Mouse (Mus musculus): Measurements from ENCODE around the gene Dgkg.
A peak's percentile ranks its signal among the peaks of the same experiment; 100 is the strongest.

Dgkg gene

DNA sequence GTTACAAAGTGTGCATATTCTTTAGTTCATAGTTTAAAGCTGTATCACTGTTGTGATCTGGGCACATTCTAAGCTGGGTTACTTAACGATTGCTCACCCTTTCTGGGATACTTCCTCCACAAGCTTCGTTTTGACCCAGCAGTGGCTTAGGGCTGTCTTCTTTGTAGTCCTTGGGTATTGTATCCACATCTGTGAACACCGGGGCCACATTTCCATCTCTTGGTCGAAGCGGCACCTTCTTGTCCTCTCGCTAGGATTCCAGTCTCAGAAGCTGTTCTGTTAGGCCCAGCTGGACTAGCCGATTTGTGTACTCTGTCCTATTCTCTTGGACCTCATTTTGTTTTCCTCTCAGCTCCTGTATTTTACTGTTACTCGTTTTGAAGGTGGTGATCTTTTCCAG is 13.6 kb downstream of the Dgkg start:
- no peak for DNase-seq

DNA sequence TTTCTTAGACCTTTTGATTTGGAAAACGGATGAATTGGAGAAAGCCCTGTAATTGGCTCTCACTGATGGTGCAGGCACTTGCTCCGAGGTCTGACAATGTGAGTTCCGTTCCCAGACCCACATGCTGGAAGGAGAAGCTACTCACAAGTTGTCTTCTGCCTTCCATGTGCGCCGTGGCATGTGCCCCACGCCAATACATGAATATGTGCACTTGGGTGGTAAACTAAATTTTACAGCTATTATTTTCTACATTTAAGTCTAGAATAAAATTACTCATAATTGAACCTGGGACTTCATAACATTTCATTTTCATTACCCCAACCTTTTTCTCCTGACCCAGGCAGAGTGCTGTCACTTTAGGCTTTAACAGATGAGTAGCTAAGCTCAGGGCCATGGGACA is 14.1 kb downstream of the Dgkg start:
- no peak for DNase-seq

DNA sequence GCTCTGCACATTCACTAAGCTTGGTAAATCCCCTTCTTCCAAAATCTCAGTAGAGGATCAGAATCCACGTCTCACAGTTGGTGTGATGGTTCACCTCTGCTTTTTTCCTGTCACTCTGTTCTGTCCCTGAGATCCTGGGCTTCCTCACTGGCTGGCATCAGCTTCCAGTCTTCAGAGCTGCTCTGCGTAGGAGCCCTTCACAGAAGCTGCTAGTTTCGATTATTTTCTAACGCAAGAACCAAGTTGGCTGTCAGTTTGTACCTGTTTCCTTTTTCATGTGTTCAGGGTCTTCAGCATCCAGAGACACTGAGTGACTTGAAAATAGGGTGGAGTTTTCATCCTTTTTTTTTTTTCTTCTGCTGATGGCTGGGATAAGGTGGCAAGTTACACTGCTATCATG is 15.0 kb downstream of the Dgkg start:
- DNase-seq = no peak

DNA sequence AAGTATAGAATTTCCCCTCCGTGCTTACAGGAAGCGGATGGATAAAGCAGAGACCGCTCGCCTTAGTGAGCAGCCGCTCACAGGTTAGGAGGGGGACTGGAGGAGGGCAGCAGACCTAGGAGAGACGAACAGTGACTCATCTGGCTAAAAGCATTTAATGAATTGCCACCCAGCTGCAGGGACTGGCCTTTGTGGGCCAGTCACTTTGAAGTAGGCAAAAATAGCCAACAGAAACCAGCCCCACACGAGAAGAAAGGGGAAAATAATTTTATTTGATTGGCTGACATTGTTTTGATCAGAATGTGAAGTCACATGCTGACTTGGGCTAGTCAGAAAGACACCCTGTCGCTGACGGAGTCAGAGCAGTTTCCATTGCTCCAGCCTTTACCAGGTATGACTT is 15.4 kb downstream of the Dgkg start:
- no peak for DNase-seq

DNA sequence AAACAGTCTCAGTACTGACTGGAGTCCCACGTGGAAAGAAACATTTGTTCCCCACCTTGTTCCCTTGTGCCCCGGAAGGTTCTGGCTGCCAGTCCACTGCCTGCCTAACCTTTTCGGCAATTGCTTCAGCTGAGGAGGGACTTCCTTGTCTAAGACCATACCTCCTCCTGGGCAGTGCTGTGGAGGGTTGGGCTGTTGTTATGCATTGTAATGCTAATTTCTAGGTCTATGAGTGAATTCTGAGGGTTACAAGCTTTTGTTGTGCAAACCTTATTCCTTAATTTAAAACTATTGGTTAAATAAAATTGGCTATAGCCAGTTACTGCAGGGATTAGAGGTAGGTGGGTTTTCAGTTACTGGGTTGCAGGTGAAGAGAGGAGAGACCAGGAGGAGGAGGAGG is 19.7 kb downstream of the Dgkg start:
- no peak for DNase-seq

DNA sequence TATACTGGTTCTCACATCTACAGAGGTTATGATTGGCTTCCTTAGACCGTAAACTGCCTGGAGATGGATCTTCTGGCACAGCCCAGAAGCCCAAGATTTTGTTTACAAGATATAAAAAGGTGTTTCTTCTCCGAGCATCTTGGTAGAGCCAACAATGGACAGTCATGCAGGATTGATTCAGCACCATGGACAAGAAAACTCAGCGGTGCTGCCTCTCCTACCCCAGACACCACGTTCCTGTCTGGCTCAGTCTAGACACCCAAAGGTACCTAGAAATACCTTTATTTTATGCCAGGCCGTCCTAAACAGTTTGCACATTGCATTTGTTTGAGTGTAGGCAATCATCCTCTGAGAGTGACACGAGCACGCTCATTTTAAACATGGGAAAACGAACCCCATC is 21.3 kb downstream of the Dgkg start:
- no peak for DNase-seq

DNA sequence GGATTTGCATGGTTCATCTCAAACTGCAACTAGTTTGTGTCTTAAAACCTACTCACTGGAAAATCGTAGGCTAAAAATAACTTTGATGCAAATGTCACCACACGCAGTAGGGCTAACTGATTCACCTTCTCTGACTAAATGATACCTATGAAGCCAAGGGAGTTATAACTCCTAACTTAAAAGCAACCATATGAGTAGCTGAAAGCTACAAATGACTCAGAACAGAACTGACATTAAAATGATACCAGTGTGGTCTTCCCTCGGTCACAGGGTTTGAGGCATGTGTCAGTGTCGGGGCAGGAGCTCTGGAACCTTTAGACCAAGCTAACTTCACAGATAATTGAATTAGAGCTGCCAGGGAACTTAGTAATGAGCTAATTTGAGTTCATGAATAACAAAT is 24.0 kb downstream of the Dgkg start:
- DNase-seq = no peak

DNA sequence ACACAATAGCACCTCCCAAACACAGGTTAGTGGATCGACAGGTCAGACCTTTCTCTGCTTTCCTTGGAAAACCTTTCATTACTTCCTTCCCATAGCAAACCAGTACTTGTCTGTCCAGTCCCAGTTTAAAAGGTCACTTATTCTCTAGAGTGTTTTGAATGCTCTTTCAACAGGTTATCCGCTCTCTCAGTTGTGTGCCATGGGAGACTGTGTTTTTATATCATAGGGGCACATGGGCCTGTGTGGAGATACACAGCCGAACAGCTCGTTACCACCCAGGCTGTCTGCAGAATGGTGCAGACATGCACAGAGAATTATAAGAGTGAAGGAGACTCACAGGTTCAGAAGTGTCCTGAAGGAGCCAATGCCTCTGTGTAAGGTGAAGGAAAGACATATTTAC is 26.7 kb downstream of the Dgkg start:
- DNase-seq = no peak

DNA sequence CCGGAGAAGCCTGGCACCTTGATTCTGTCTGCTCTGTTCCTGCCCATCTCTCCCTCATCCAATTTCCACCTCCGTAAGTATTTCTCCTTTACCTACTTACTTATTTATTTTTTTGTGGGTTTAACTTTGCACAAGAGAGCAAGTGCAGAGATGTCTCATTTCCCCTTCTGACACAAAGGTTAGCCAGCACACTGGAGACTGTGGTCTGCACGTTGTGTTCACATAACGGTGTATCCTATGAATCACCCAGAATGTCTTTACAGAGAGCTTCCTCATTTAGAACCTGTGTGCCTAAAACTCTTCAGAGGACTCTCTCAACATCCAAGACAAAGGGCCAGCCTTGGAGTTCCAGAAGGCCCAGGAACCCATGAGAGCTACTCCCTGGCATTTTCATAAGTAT is 27.1 kb downstream of the Dgkg start:
- no peak for DNase-seq

DNA sequence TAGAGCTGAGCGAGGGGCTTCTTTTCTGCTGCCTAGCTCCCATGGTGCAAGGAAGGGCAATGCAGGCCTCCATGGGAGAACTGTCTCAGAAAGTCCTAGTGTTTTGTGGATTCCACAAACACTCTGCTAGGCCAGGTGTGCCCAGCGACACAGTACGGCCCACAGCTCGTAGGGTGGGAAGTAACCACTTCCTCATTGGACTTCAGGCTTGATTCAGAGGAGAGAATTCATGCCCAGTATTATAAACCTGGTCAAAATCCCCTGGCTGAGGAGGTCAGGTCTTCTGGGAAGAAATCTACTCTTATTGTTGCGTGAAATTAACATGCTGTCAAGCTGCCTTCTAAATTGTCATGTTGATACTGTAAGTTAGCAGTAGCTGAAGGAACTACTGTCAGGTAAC is 31.0 kb downstream of the Dgkg start:
- DNase-seq = no peak

DNA sequence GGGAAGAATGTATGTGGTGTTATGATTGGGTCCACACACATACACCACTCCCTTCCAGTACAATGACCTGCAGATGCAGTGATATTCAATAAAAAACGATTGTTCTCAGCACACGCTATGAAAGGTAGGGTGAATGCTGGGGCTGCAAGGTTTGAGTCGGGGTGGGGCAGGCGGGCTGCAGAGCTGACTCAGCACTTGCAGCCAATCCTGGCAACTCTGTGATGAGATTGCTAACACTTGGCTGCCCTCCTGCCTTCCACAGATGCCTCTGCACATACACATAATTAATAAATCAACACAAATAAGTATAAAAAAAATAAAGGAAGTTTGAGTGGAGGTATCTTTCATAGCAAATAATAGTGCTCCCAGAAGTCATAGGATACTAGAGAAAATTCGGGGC is 31.6 kb downstream of the Dgkg start:
- no peak for DNase-seq

DNA sequence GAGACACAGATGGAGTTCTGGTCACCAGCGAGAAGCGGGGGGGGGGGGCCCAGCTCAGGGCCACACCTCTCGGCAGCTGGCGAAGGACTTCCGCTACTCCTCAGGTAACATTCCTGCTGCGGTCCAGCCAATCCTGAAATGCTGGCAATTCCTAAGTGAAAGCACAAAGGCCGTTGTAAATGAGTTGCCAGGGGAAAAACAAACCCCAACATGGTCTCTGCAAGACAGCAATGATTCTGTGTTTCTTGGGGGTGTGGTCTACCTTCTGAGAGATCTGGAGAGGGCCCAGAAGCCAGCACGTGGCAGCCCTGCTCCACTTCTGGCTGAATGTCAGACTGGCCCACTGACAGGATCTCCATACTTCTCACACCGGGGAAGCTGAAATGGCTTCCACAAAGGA is 34.7 kb downstream of the Dgkg start:
- peak; percentile 81 for DNase-seq

DNA sequence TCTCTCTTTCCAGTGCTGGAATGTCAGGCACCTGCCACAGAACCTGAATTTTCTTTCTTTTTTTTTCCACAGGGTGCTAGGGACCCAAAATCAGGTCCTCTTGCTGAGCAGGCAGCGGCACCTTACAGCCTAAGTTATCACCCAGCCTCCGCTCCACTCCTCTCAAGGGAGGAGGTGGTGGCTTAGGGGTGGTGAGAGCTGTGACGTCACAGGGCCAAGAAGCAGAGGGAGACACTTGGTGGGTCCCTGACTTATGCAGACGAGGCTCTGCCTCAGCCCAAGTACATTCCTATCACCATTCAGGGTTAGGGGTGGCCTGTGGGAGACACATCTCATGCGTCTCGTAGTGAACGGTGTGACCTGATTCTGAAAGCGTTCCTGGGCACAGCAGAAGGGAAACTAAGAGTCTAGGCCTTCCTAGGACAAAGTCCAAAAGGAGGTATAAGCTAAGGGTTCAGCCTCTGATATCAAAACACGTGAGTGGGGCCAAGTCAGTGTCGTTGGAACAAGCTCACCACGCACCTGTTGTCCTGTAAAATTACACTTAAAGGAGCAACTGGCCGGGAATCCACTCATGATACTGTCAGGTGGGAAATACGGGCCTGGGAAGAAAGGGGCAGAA is 35.6 kb downstream of the Dgkg start:
- peak; percentile 15 for DNase-seq

DNA sequence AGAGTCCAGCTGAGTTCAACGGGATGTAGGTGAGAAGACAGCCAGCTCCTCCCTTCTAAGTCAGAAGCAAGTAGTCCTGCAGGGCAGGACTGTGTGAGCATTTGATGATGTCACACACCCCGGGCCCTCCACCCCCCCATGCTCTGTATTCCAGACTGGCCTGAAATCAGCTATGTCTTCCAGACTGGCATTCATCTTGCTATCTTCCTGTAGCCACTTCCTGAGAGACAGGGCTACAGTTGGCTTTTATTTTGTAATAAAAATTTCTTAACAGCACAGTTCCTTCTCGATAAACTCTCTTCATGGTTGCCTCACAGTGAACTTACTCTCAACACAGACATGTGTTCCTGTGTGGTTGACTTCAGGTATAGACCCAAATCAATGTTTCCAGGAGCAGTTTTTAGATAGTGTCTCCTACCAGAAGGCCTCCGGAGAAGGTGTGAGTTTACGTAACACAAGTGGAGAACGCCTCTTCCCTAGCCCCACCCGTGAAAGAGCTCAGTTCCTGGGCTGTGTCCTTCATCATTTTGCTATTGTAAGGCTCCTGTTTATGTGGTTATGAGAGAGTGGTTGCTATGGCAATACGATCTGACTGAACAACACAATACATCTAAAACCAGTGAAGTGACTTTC is 38.5 kb downstream of the Dgkg start:
- no peak for DNase-seq

DNA sequence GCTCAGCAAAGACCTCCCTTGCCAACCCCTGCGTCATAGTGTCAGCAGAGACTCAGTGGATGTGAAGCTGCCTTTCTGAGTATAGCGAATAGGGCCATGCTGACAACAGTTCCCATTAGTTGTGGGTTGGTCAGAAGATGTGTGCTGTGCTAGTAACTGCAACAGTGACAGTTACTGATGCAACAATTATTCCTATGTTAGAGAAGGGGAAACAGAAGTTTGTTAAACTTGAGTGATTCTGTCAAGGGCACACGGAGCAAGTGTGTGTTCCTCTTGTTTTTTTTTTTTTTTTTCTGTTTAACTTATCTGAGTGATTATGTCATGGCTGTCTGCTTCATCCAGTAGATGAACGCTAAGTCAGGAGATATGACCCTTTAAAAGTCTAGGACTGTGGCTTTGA is 41.2 kb downstream of the Dgkg start:
- DNase-seq = no peak

DNA sequence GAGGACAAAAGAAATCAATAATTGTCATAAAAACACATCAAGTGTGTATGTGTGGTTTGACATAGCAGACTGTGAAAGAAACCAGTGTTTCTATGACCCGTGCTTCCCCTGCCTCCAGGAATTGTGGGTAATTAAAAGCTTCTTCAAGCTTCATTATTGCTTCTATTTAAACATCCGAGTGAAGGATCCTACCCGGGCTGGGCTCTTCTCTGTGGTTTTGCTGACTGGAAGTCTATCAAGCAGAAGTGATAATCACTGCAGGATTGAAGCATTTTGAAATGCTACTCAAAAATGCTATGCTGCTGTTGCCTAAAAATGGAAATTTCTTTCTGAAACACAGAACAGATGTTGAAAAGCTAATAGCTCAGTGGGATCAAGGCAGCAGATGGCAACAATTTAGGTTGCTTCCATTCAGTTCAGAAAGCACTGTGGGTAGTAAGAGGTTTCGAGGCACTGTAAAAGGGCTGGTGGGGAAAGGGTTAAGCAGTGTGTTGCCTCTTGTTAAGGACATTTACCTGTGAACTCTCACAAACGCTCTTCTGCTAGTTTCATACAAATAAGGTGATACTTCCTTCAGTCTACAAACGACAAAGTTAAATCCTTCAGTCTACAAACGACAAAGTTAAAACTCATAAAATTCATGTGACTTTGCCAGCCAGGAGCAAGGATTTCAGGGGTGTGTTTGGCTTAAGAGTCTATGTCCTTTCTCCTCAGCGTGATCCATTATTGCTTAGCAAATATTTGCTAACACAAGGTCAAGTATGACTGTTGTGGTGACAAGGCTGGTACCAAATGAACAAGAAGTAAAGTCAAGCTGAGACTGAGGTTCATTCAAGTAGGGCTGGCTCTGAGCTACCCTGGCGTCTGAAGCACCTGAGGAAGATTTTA is 43.6 kb downstream of the Dgkg start:
- no peak for DNase-seq

DNA sequence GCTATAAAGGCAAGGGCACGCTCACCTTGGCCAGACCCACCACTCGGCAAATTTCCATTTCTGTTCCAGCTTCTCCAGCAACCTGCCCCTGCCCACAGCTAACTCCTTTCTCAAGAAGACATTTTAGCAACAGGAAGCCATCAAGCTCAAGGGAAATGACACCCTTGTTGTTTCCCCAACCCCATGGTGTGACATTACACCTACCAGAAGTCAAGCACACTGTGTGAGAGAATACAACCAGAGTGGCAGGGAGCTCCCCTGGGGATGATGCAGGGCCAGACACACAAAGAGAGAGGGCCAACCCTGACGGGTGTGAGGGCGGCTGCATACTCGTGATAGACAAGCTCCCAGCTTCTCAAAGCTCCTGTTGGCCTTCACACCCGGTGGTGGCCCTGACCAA is 49.0 kb downstream of the Dgkg start:
- DNase-seq = no peak

DNA sequence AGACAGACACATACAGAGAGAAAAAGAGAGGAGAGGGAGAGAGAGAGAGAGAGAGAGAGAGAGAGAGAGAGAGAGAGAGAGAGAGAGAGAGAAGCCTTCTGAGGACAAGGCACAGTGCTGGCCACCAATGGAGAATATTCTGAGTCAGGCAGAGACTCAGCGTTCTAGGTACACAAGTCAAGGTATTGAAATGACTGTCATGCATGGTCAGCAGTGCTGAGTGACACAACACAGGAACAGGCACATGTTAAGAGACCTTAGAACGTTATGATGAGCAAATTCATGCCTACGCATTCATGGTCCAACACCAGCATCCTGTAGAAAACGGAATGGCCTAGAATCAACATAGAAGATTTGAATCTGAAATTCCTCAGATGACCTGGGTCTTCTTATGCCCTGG is 50.0 kb downstream of the Dgkg start:
- DNase-seq = no peak

DNA sequence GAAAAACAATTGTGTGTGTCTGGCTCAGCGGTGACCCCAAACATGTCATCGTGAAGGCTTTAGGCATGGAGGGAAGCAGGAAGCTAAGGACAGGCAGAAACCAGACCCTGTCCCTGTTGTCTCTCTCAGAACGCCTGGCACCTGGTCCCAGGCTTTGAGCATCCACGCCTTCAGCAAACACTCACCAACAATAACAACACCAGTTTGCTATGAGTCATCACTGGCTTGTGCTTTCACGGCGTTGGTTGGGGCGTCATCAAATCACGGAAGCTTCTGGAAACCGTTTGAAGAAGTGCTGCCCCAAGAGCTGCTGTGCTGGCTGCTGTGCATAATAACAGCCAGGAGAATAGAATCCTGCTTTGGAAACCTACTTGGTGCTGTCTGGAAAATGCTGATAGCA is 54.6 kb downstream of the Dgkg start:
- DNase-seq = no peak

DNA sequence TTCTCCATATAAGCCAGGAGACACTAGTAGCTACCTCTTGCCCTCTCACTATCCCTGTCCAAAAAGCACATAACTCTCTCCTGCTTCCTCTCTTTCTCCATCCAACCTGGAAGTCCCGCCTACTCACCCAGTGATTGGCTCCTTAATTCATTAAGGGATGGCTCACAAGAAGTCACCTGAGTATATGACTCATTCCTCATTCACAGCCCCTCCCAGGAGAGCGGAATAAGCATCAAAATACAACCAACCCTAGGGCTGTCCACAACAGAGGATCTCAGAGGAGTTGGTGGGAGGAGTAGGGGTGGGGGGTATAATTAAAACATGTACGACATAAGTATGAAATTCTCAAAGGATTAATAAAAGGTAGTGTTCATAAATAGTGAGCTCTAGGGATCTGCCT is 55.3 kb downstream of the Dgkg start:
- DNase-seq = no peak

DNA sequence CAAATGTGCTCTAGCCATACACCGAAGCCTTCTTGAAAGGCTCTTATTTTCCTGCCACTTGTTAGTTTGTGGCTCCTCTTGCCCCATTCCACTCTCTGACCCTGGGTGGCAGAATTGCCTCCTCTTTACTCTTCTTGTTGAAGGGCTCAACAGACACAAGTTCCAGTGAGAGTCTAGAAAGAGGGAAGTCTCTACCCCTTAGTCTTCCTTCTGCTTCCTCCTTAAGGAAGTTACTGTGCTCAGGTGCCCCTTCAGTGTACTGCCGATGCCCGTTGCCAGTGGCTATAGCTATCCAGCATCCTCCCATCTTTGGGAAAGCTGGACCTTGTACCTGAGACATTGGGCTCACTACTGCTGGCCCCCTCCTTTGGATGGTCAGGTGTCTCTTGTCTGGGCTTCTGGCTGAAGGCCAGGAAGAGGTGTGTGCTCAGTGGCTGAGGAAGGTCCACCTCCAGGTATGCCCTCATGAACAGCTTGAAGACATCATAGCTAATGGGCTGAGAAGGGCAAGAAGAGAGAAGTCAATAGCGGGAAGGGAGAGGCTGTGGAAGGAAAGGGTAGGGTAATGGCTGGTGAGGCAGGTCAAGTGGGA is 56.8 kb downstream of the Dgkg start:
- DNase-seq = peak; percentile 38

DNA sequence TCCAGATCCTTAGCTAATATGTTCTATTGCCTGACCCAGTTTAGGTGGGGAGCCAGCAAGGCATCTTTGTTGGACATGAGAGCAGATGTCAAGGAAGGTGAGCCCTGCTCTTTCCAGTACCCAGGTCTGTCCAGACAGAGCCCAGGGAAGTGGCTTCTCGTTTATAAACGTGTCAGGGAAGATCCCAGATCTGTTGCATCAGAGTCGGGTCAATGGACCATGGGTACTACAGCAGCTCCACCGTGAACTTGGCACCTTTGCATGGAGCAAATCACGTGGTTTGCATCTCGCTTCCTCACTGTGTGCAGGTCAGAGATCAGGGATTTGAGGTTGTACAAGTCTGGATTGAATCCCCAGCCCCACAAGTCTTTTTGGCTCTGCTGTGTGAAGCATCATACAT is 58.3 kb downstream of the Dgkg start:
- peak; percentile 74 for DNase-seq

DNA sequence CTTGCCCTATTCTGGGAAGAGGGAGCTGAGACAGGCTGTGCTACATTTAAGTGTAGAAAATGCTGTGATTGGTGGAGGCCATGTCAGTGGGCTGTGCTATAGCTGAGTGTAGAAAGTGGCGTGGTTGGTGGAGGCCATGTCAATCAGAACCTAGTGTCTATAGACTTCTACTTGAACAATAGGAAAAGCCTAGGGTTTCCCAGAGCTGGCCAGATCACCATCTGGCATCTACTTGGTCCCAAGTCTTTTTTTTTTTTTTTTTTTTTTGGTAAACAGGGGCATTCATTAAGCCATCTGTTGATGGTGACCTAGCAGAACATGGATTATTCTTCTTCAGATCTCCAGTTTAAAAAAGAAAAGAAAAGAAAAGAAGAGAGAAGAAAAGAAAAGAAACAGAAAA is 60.6 kb downstream of the Dgkg start:
- DNase-seq = no peak

DNA sequence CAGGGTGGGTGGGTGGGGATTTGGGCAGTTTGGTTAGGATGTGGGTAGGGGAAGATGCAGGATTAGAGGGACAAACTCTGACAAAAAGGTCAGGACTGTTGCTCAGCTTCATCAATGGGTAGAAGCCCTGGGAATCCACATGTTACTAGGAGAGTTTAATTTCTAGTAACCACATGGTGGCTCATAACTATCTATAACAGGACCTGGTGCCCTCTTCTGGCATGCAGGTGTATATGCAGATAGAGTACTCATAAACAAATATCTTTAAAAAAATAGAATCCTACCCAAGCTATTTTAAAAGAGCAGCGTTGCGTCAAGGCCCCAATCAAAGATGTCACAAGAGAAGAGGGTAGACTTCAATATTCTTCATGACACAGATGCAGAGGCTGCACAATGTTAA is 63.1 kb downstream of the Dgkg start:
- no peak for DNase-seq
